Mouse (Mus musculus) 3T3-L1 (cell line): ENCODE data around the gene Gm867.

ENCODE experiments used
- DNase-seq: peaks from one replicate; pipeline ENCODE4 v3.0.0-alpha.2; 2015; ENCODE audit warnings: low read depth, low spot score

Gm867 gene

DNA sequence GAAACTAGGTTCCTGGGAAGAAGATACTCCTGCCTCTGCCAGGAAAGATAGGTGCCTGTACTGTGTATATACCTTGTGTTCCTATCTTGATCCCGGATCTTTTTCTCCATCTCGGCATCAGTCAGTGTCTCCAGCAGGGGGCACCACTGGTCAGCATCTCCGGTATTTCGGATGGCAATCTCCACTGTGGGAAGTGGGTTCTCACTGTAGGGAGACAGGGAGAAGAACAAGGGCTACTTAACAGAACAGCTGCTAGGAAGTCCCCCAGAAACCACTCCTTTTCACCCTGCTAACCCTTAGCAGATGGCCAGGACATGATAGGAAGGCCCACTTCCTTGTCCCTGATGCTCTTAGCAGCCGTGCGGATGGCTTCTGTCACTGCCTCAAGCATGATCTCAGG lies 43.1 kb downstream of the Gm867 start:
- peak; percentile 71 for DNase-seq

DNA sequence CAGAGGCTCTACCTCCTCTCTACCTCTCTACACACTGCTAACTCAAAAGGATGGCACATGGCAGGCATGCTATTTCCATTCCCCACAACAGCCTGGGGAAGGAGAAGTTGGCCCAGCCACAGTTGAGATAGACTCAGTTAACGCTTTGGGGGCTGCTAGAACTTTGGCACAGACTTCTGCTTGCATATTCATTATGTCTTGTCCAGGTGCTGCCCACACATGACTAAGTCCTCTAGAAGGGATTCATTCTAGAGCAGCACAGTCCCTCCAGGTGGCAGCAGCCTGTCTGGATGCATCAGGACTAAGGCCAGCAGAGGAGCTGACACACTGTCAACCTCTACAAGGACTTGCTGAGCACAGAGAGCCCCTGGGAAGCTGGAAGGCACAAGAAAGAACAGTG lies 44.3 kb downstream of the Gm867 start:
- no peak for DNase-seq

DNA sequence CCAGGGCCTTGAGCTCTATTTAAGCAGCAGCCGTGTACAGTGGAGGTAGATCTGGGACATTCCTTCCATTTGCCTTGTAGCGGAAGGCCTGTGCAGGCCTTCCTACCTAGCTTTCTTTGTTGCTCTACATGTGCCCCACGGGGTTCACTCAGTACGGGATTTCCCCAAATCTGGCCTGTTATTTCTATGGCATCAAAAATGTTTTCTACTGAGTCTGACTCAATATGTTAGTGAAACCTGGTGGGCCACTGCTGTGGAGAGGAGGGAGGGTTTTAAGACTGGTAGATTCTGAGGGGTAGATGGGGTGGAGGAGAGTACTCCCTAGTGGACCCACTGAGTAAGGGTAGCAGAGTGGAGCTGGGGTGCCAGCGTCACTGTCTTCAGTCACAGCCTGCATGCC lies 44.7 kb downstream of the Gm867 start:
- DNase-seq: no peak

DNA sequence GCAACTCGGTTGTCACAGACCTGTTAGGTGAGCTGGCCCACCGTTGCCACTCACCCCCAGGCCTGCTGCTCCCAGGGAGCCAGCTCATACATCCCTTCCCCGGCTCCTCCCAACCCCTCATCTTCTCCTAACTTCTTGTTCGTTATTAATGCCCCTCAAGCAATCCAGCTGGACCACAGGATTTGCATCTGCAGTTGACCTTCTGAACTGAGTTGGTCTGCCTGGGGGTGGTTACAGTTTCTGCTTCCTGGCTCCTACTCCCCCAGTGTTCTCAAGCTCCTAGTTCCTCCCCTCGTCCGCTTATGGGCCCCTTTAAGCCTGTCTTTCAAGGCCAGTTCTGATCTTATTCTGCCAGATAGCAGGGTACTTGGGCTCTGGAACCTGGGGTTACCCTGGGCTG lies 45.9 kb downstream of the Gm867 start:
- no peak for DNase-seq

DNA sequence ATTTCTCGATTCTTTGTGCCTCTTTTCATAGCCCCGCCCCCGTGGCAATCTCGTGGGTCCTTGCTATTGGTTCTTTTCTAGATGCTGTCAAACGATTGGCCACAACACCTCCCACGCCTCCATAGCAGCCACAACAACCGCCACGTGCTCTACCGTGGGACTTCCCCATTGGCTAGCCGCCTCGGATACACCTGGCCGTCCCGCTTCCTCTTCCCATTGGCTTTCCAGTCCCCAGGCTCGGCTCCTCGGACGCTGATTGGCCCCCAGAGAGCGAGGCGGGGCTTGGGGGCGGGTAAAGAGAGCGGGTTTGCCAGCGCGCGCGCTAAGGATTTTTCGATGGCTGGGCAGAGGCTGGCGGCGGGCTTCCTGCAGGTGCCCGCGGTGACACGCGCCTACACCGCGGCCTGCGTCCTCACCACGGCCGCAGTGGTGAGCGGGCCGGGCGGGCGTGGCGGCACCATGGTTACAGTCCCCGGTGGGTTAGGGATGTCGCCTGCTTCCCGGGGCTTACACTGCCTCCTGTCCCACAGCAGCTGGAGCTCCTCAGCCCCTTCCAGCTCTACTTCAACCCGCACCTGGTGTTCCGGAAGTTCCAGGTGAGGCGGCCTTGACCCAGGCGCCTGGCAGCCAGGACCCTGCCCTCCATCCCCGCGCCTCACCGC lies 47.3 kb downstream of the Gm867 start, which contains the start of gene Derl3:
Gene Derl3, plus strand, starts transcription at position 325 of the 662 bp plus-strand sequence.
- no peak for DNase-seq

- DNase-seq: peak; percentile 18
Measured at GRCm38 (mm10) chr10:75889406-75890153, 50.9 kb downstream of the Gm867 start.
